Mouse (Mus musculus): Measurements from ENCODE around the gene Foxk1.

GRCm38 (mm10) chr5:142426476-142426875, 25.2 kb downstream of the Foxk1 start:
- TF ChIP-seq CTCF (IDR thresholded peaks at IDR 0.05; ENCODE audit: extremely low read depth, insufficient read length, insufficient replicate concordance, low read depth, low read length): no peak
- TF ChIP-seq POLR2A (IDR thresholded peaks at IDR 0.05; ENCODE audit: low read depth, low read length): no peak

All from small intestine, adult 2 months (tissue).